Comparison of ENCODE assay signal across 9 mouse cellular contexts in genomic region chr6:143146756-143147155, GRCm38 (mm10). TPM values are rescaled to one million over a fixed set of nuclear protein-coding genes. Genes with fewer than 3 reads are reported as not detected.
A peak's percentile ranks its signal among the peaks of the same experiment; 100 is the strongest.
DNase-seq lines count a peak whose midpoint lies in the region; ATAC-seq and TF ChIP-seq lines count a peak whose summit lies in the region.
"Had no signal": no experiment of that assay in that cellular context is flagged by ENCODE, and none has a peak within 500 bp of the region (broad histone marks: within the 10 kb centered on the region; RNA-seq: fewer than 3 reads in every experiment).

No protein-coding gene starts in this region.

- no peak for TF ChIP-seq CTCF in lung, postnatal 0 days (IDR thresholded peaks at IDR 0.05)

- WGBS in lung, postnatal 0 days, result 39% methylated on average over 8 of the region's 8 CpGs

- no peak for TF ChIP-seq EP300 in lung, postnatal 0 days (IDR thresholded peaks at IDR 0.05)

- DNase-seq in lung, postnatal 10 days, result peak; percentile 31
- DNase-seq in lung, postnatal 0 days (ENCODE audit: low spot score), result no peak
- DNase-seq in heart, postnatal 10 days, result peak; percentile 33 to 34
- DNase-seq in thymus, postnatal 36 days, result peak; percentile 75 to 86
- DNase-seq in MN1 (ENCODE audit: low spot score), result no peak
- DNase-seq in cerebellum, adult 9-10 months, result no peak
- DNase-seq in left cerebral cortex, adult 18-20 months (ENCODE audit: low spot score in 2 of 2), result no peak

- ATAC-seq in lung, postnatal 0 days, result no peak; the same call in 1 of the 2 replicates
- ATAC-seq in megakaryocyte, adult 5-6 weeks (ENCODE audit: poor library complexity, severe bottlenecking), result peak; percentile 91
- ATAC-seq: forebrain, embryonic 15.5 days had no signal

- H3K4me1 ChIP-seq in lung, postnatal 0 days (ENCODE audit: insufficient read depth, low read depth, low read length), result no peaks in the 10 kb centered on the region
- H3K4me1 ChIP-seq: forebrain, embryonic 15.5 days had no signal

- H3K27me3 ChIP-seq in lung, postnatal 0 days (replicated peaks; ENCODE audit: insufficient read depth, low read length), result no peaks in the 10 kb centered on the region
- H3K27me3 ChIP-seq: forebrain, embryonic 15.5 days had no signal

- no peak overlapping the region for H3K4me3 ChIP-seq in lung, postnatal 0 days (ENCODE audit: low read depth, low read length)
- H3K4me3 ChIP-seq: forebrain, embryonic 15.5 days had no signal

- no peak overlapping the region for H3K9ac ChIP-seq in lung, postnatal 0 days (replicated peaks; ENCODE audit: low read depth)
- H3K9ac ChIP-seq: forebrain, embryonic 15.5 days had no signal

- no peak overlapping the region for H3K4me2 ChIP-seq in lung, postnatal 0 days (replicated peaks; ENCODE audit: low read depth, low read length)
- H3K4me2 ChIP-seq: forebrain, embryonic 15.5 days had no signal

- intact Hi-C loops in heart, postnatal 10 days (cut with DNase I), result no loop called here

- H3K27ac ChIP-seq in lung, postnatal 0 days (ENCODE audit: low read length), result no peak overlapping the region
- H3K27ac ChIP-seq: forebrain, embryonic 15.5 days had no signal

- no peaks in the 10 kb centered on the region for H3K36me3 ChIP-seq in lung, postnatal 0 days (ENCODE audit: insufficient read depth, low read length)
- H3K36me3 ChIP-seq: forebrain, embryonic 15.5 days had no signal

- no peaks in the 10 kb centered on the region for H3K9me3 ChIP-seq in lung, postnatal 0 days (ENCODE audit: low read length)
- H3K9me3 ChIP-seq: forebrain, embryonic 15.5 days had no signal

RNA-seq across cellular contexts. Expression of gene Etnk1, which starts 20.3 kb away (rescaled TPM):
- polyA plus RNA-seq in lung, postnatal 0 days (2015; fragmentation: Nextera tagmentation; extraction: Ambion mirVana), result 11.1 and 12.6 TPM in 2 replicates
- 10 to 100 TPM; 28.5 to 29.4 TPM for total RNA-seq in heart, postnatal 10 days (2021)
- total RNA-seq in megakaryocyte, adult 5-6 weeks (2015), result 40.5 and 41.2 TPM in 2 replicates
- total RNA-seq in megakaryocyte, adult 5-6 weeks (2017), result 47.6 and 53.7 TPM in 2 replicates
- total RNA-seq in left cerebral cortex, adult 18-20 months (2021), result 100 to 1,000 TPM; 191 to 198 TPM

RNA-seq across cellular contexts. Expression of gene C2cd5, which starts 46.8 kb away (rescaled TPM):
- polyA plus RNA-seq in lung, postnatal 0 days (2015; fragmentation: Nextera tagmentation; extraction: Ambion mirVana), result 8.7 and 9.0 TPM in 2 replicates
- total RNA-seq in heart, postnatal 10 days (2021), result 10 to 100 TPM; 23.9 to 27.0 TPM
- 51.0 and 52.8 TPM in 2 replicates for total RNA-seq in megakaryocyte, adult 5-6 weeks (2015)
- 48.4 and 60.4 TPM in 2 replicates for total RNA-seq in megakaryocyte, adult 5-6 weeks (2017)
- 10 to 100 TPM; 89.5 to 92.6 TPM for total RNA-seq in left cerebral cortex, adult 18-20 months (2021)

Comparison
In these comparisons a context has a peak if more than half of its experiments do, and no peak if none do; other contexts are left out.
1. DNase-seq: peak in lung, postnatal 10 days (single experiment), heart, postnatal 10 days (2 of 2) and thymus, postnatal 36 days (2 of 2); none in lung, postnatal 0 days (single experiment), MN1 (single experiment), cerebellum, adult 9-10 months (single experiment) and left cerebral cortex, adult 18-20 months (0 of 2).